Mouse (Mus musculus) myocyte (in vitro differentiated cells): Measurements from ENCODE around the gene Spib. TPM values are rescaled to one million over a fixed set of nuclear protein-coding genes. Genes with fewer than 3 reads are reported as not detected.
A peak's percentile ranks its signal among the peaks of the same experiment; 100 is the strongest.

Source experiments
- H3K27me3 ChIP-seq: one replicate; pipeline ENCODE4 v1.6.1; 2011; ENCODE audit not compliant: control insufficient read depth, insufficient read depth, insufficient read length
- H3K36me3 ChIP-seq: one replicate; pipeline ENCODE4 v1.6.1; 2011; ENCODE audit not compliant: control insufficient read depth, insufficient read depth
- H3K4me2 ChIP-seq: one replicate; pipeline ENCODE4 v1.6.1; 2011; ENCODE audit warnings: low read depth, control low read depth
- H3K4me3 ChIP-seq: one replicate; pipeline ENCODE4 v1.5.1; 2011; ENCODE audit warnings: mild to moderate bottlenecking, control low read depth, moderate library complexity
- H3K79me2 ChIP-seq: one replicate; pipeline ENCODE4 v1.6.1; 2011; ENCODE audit not compliant: control insufficient read depth, insufficient read depth
- H3ac ChIP-seq: one replicate; pipeline ENCODE4 v1.6.1; 2011; ENCODE audit not compliant: control insufficient read depth, insufficient read length
- CEBPB ChIP-seq: IDR thresholded peaks from 2 replicates; pipeline ENCODE4 v1.6.1; 2011; ENCODE audit warnings: mild to moderate bottlenecking, moderate library complexity; ENCODE audit not compliant: poor library complexity, insufficient read depth, severe bottlenecking
- E2F4 ChIP-seq: IDR thresholded peaks from one replicate; pipeline ENCODE4 v1.6.1; 2011; ENCODE audit warnings: mild to moderate bottlenecking, control low read depth, moderate library complexity; ENCODE audit not compliant: insufficient read depth
- MAX ChIP-seq: IDR thresholded peaks from one replicate; pipeline ENCODE4 v1.6.1; 2011; ENCODE audit warnings: low read depth, mild to moderate bottlenecking, control low read depth
- MYOD1 ChIP-seq, 3 experiments: IDR thresholded peaks; one replicate each; pipeline ENCODE4 v1.6.1; 2011; ENCODE audit warnings: control low read depth in 2 of 3, low read depth in 2 of 3, mild to moderate bottlenecking in 2 of 3, moderate library complexity in 1 of 3; ENCODE audit not compliant: insufficient read length in 2 of 3, control insufficient read depth in 1 of 3
- MYOG ChIP-seq, 3 experiments: IDR thresholded peaks; one replicate each; pipeline ENCODE4 v1.6.1; 2011; ENCODE audit warnings: control low read depth in 2 of 3, low read depth in 2 of 3, mild to moderate bottlenecking in 2 of 3; ENCODE audit not compliant: insufficient read length in 2 of 3, control insufficient read depth in 1 of 3, insufficient read depth in 1 of 3
- POLR2A ChIP-seq: IDR thresholded peaks from one replicate; pipeline ENCODE4 v1.6.1; 2011; ENCODE audit warnings: low read depth, mild to moderate bottlenecking, control low read depth, moderate library complexity; ENCODE audit not compliant: insufficient read length
- POLR2AphosphoS2 ChIP-seq: IDR thresholded peaks from one replicate; pipeline ENCODE4 v1.6.1; 2011; ENCODE audit warnings: low read depth, control low read depth; ENCODE audit not compliant: insufficient read length
- REST ChIP-seq: IDR thresholded peaks from one replicate; pipeline ENCODE4 v1.6.1; 2011; ENCODE audit warnings: mild to moderate bottlenecking, control low read depth, moderate library complexity; ENCODE audit not compliant: insufficient read depth, insufficient read length
- SRF ChIP-seq: IDR thresholded peaks from one replicate; pipeline ENCODE4 v1.6.1; 2011; ENCODE audit warnings: low read depth; ENCODE audit not compliant: control insufficient read depth, insufficient read length
- TCF12 ChIP-seq: IDR thresholded peaks from one replicate; pipeline ENCODE4 v1.6.1; 2011; ENCODE audit warnings: mild to moderate bottlenecking, control low read depth; ENCODE audit not compliant: poor library complexity, insufficient read depth, severe bottlenecking
- TCF3 ChIP-seq: IDR thresholded peaks from one replicate; pipeline ENCODE4 v1.6.1; 2011; ENCODE audit warnings: low read depth, control low read depth; ENCODE audit not compliant: insufficient read length
- USF1 ChIP-seq: IDR thresholded peaks from one replicate; pipeline ENCODE4 v1.6.1; 2011; ENCODE audit warnings: low read depth, mild to moderate bottlenecking, control low read depth, moderate library complexity
- polyA plus RNA-seq: library from polyadenylated mRNA; unstranded; fragments of >200 nt; fragmentation: generic; extraction: Trizol; gene quantifications from one replicate; pipeline ENCODE4 v1.2.1, GENCODE M21; 2012; ENCODE audit warnings: missing spikeins

Spib gene
- polyA plus RNA-seq, 1 experiment = 0.05 TPM

- Histone ChIP-seq H3K27me3 (no peaks in the 10 kb centered on the region), H3K79me2 (peaks cover 6% of the 10 kb centered on the region), H3K4me3 (peak overlapping the region; percentile 70), H3ac (peak overlapping the region; percentile 45), H3K36me3 (no peaks in the 10 kb centered on the region), H3K4me2 (peak overlapping the region; percentile 82)
- TF ChIP-seq MYOG (IDR thresholded peaks at IDR 0.05; ENCODE audit: control insufficient read depth in 1 of 3, insufficient read depth in 1 of 3, insufficient read length in 2 of 3, low read depth in 2 of 3) = no peak
- TF ChIP-seq MAX = no peak
- TF ChIP-seq TCF3 = no peak
- no peak for TF ChIP-seq E2F4
- TF ChIP-seq TCF12 = no peak
- no peak for TF ChIP-seq POLR2A
- TF ChIP-seq CEBPB = no peak
- no peak for TF ChIP-seq REST
- TF ChIP-seq MYOD1 (IDR thresholded peaks at IDR 0.05; ENCODE audit: control insufficient read depth in 1 of 3, insufficient read length in 2 of 3, low read depth in 2 of 3) = no peak
- no peak for TF ChIP-seq SRF
- TF ChIP-seq USF1 = no peak
- no peak for TF ChIP-seq POLR2AphosphoS2
These were observed 21.4 kb upstream of the Spib start for GRCm38 (mm10) chr7:44553196-44553764.

- H3ac ChIP-seq = peak overlapping the region; percentile 45
- H3K79me2 ChIP-seq = peaks cover 12% of the 10 kb centered on the region
- TF ChIP-seq E2F4 (no peak), CEBPB (no peak), POLR2AphosphoS2 (no peak), TCF12 (no peak), MAX (no peak), SRF (no peak), USF1 (no peak), REST (no peak), TCF3 (no peak), MYOG (IDR thresholded peaks at IDR 0.05; ENCODE audit: control insufficient read depth in 1 of 3, insufficient read depth in 1 of 3, insufficient read length in 2 of 3, low read depth in 2 of 3) (no peak), POLR2A (no peak), MYOD1 (IDR thresholded peaks at IDR 0.05; ENCODE audit: control insufficient read depth in 1 of 3, insufficient read length in 2 of 3, low read depth in 2 of 3) (no peak)
- H3K36me3 ChIP-seq = no peaks in the 10 kb centered on the region
- H3K27me3 ChIP-seq = no peaks in the 10 kb centered on the region
- peak overlapping the region; percentile 82 for H3K4me2 ChIP-seq
- peak overlapping the region; percentile 70 for H3K4me3 ChIP-seq
These were observed 20.5 kb upstream of the Spib start for GRCm38 (mm10) chr7:44552141-44552908.

GRCm38 (mm10) chr7:44551731-44552130, 19.9 kb upstream of the Spib start:
- H3K4me3 ChIP-seq = no peak overlapping the region
- H3K36me3 ChIP-seq = no peaks in the 10 kb centered on the region
- H3ac ChIP-seq = no peak overlapping the region
- peaks cover 16% of the 10 kb centered on the region for H3K79me2 ChIP-seq
- no peak overlapping the region for H3K4me2 ChIP-seq
- TF ChIP-seq POLR2AphosphoS2 (no peak), SRF (no peak), MYOG (IDR thresholded peaks at IDR 0.05; ENCODE audit: control insufficient read depth in 1 of 3, insufficient read depth in 1 of 3, insufficient read length in 2 of 3, low read depth in 2 of 3) (no peak), TCF3 (no peak), CEBPB (no peak), TCF12 (no peak), REST (no peak), MAX (no peak), E2F4 (no peak), USF1 (no peak), POLR2A (no peak), MYOD1 (IDR thresholded peaks at IDR 0.05; ENCODE audit: control insufficient read depth in 1 of 3, insufficient read length in 2 of 3, low read depth in 2 of 3) (no peak)
- no peaks in the 10 kb centered on the region for H3K27me3 ChIP-seq

- no peak overlapping the region for H3K4me2 ChIP-seq
- no peaks in the 10 kb centered on the region for H3K27me3 ChIP-seq
- H3K36me3 ChIP-seq = no peaks in the 10 kb centered on the region
- TF ChIP-seq REST (no peak), TCF3 (no peak), TCF12 (no peak), USF1 (no peak)
- H3ac ChIP-seq = no peak overlapping the region
- no peak overlapping the region for H3K4me3 ChIP-seq
- peaks cover 16% of the 10 kb centered on the region for H3K79me2 ChIP-seq
These were observed 19.4 kb upstream of the Spib start for GRCm38 (mm10) chr7:44551301-44551700.

- no peaks in the 10 kb centered on the region for H3K36me3 ChIP-seq
- no peak overlapping the region for H3K4me2 ChIP-seq
- H3K4me3 ChIP-seq = no peak overlapping the region
- no peak overlapping the region for H3ac ChIP-seq
- peaks cover 16% of the 10 kb centered on the region for H3K79me2 ChIP-seq
- no peak for TF ChIP-seq TCF12
- no peak for TF ChIP-seq SRF
- TF ChIP-seq E2F4 = no peak
- TF ChIP-seq REST = no peak
- TF ChIP-seq USF1 = no peak
- TF ChIP-seq CEBPB = no peak
- no peak for TF ChIP-seq POLR2A
- TF ChIP-seq MAX = no peak
- no peak for TF ChIP-seq TCF3
- TF ChIP-seq MYOG (IDR thresholded peaks at IDR 0.05; ENCODE audit: control insufficient read depth in 1 of 3, insufficient read depth in 1 of 3, insufficient read length in 2 of 3, low read depth in 2 of 3) = no peak
- no peak for TF ChIP-seq POLR2AphosphoS2
- H3K27me3 ChIP-seq = no peaks in the 10 kb centered on the region
These were observed 18.5 kb upstream of the Spib start for GRCm38 (mm10) chr7:44550409-44550678.
